Mouse (Mus musculus) urinary bladder, adult 2 months (tissue): ENCODE measurements at regions not wholly inside any gene's neighbourhood (a gene's known extent, or its start where the extent isn't known, plus 50 kb on each side); places are given as distances from the start of the nearest gene placed in this dataset.
A peak's percentile ranks its signal among the peaks of the same experiment; 100 is the strongest.
"Not testable (repeated sequence)": the region's sequence is repeated elsewhere in the genome, so short reads cannot be mapped to it uniquely, and the experiment has no call there.

Experiments used
- DNase-seq: peaks from one replicate; pipeline ENCODE4 v3.0.0; 2022; ENCODE audit warnings: low spot score

- DNase-seq = not testable (repeated sequence)
These were observed 502.6 kb upstream of the Gdi2 start for GRCm38 (mm10) chr13:3035291-3035690.

- DNase-seq = peak; percentile 26
These were observed 500.9 kb upstream of the Gdi2 start for GRCm38 (mm10) chr13:3037010-3037409.

- not testable (repeated sequence) for DNase-seq
These were observed 491.3 kb upstream of the Gdi2 start for GRCm38 (mm10) chr13:3046381-3047105.

GRCm38 (mm10) chr13:3083480-3083879, 454.4 kb upstream of the Gdi2 start:
- not testable (repeated sequence) for DNase-seq

- not testable (repeated sequence) for DNase-seq
These were observed 447.9 kb upstream of the Gdi2 start for GRCm38 (mm10) chr13:3089971-3090370.

GRCm38 (mm10) chr13:3106543-3106942, 431.3 kb upstream of the Gdi2 start:
- not testable (repeated sequence) for DNase-seq

- DNase-seq = not testable (repeated sequence)
These were observed 409.7 kb upstream of the Gdi2 start for GRCm38 (mm10) chr13:3128150-3128549.

GRCm38 (mm10) chr13:3137281-3137680, 400.6 kb upstream of the Gdi2 start:
- DNase-seq = not testable (repeated sequence)

- DNase-seq = no peak
These were observed 399.2 kb upstream of the Gdi2 start for GRCm38 (mm10) chr13:3138698-3139097.

GRCm38 (mm10) chr13:3145513-3145912, 392.4 kb upstream of the Gdi2 start:
- DNase-seq = not testable (repeated sequence)
